Mouse (Mus musculus) neural tube, postnatal 0 days (tissue): ENCODE measurements around the gene Dgka. TPM values are rescaled to one million over a fixed set of nuclear protein-coding genes. Genes with fewer than 3 reads are reported as not detected.

Experiments
- polyA plus RNA-seq: library from polyadenylated mRNA; unstranded; fragments of >200 nt; fragmentation: Nextera tagmentation; extraction: Ambion mirVana; gene quantifications from 2 replicates; pipeline ENCODE4 v1.2.1, GENCODE M21; 2015

The Dgka gene
- 5.9 and 6.3 TPM in 2 replicates for polyA plus RNA-seq

DNA sequence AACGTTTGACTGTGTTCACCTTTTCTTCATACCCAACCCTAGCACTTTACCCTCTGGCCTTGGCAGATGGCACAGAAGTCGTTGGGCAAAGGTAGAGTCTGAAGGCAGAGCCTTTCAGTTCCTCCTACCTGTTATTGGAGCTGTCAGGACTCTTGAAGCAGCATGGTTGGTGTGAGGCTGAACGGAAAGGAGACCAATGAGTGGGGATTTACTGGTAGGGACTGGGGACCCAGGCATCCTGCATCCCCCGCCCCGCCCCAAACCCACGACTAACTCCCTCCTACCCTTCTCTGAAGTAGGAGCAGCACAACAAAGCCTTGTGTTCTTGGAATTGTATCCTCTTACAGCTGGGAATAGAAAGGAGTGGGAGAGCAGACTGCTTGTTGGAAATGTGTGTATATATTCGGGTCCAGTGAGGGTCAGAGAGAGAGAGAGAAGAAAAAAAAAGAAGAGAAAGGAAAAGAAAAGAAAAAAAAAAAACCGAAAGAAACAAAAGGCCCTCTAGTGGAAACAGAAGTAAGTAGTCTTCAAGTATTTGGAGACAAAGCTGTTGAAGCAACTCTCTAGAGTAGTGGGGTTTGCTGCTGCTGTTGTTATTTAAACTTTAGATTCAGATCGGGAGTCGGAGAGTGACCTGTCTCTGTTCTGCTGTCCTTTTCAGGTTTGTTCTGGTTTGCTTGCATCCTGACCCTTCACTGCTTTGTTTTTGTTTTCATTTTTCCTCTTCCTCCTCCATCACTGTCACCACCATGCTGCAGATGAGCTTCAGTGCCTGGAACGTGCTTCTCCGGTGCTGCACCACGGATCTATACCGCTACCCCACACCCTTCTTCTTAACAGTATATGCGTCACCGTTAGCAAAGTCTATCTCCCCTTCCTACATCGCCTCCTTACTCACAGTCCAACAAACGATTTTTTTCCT, at the start of gene Dgka:
TSS of gene Dgka (minus strand) at position 176 of the 922 bp plus-strand sequence.

DNA sequence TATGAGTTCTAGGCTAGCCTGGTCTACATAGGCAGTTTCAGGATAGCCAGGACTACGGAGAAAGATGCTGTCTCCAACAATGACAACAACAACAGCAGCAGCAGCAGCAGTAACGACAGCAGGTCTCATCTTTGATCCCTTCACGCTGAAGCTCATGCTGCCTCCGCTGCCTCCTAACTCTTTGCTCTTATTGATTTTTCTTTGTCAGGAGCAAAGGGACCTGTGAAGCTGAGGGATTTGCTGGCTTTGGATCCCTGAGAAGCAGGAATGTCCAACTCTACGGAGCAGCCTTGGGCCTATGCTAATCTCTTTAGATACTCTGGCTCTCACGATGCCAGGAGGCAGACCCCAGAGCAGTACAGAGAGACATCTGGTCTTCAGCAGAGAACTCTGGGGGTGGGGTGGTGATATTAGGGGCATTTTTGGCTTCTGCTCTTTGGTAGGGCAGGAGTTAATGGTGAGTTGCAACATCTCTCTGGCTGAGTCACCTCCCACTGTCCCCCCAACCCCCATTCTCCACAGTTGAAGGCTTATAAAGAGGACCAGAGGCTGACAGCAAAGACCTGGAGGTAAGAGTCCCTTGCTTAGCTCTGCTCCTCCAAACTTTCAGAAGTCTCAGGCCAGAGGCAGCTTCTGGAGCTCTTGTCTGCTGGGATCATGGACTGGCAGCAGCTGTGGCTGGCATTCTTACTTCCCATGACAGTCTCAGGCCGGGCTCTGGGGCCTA, 45.9 kb upstream of the Dgka start, which contains the start of gene Mmp19:
TSS of gene Mmp19 (plus strand) at position 513 of the 727 bp plus-strand sequence.

DNA sequence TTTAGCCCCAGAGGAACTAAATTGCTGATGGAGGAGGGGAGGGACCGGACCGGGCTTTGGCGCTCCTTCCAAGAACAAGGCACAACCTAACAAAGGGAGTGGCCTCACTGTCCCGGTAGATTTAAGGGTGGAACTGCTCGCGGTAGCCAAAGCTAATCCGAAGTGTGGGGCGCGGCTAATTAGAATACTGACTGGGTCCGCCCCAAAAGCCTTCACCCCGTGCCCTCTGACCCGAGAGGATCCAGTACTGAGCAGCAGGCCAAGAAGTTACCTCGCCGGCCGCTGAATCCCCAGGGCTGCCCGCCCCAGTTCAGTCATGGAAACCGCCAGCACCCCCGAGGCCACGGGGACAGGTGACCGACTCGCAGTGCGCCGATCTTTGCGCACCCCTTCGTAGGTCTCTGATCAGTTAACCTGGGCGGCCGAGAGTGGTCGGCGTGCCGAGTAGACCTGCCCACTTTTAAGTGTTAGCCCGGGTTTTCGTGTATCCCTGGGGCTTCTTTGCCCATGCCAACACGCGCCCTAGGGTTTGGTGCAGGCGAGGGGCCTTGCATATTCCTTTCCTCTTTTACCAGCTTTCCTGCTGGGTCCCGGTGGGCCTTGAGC, 3.1 kb upstream of the Dgka start, which contains the start of gene Pym1:
TSS of gene Pym1 (plus strand) at position 244 of the 606 bp plus-strand sequence.

DNA sequence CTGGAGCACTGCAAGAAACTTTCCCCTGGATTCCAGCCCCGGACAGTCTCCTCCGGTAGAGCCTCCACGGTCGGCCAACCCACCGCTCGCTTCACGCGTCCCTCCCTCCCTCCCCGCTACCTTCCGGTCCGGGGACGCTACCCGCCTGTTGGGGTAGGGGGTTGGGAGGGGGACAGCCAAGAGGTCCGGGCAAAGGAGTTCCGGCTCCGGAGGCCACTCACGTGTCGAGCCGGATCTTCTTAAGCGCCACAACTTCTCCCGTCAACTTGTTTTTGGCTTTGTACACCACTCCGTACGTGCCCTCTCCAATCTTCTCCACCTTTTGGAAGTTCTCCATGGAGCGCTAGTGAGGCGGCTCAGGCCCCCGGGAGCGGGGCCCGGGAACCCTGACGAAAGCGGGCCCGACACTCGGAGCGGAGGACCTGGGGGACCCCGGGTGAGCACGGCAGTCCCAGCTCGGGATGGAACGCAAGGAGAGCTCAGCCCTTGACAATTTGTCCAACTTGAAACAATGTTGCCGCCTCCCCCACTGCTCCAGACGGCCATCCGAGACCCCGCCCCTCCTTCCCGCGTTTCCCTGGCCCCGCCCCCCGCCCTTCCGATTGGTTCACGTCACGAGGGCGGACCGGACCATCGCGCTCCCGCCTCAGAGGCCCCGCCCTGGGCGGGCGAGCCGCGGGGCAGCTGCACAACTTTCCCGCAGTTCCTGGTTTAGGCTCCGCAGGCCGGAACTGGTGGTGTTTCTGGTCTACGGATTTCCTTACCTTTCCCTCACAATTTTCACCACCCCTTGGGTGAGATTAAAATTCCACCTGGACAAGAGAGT, 40.0 kb downstream of the Dgka start, which contains the start of gene Cdk2:
TSS of gene Cdk2 (minus strand) at position 541 of the 826 bp plus-strand sequence.

DNA sequence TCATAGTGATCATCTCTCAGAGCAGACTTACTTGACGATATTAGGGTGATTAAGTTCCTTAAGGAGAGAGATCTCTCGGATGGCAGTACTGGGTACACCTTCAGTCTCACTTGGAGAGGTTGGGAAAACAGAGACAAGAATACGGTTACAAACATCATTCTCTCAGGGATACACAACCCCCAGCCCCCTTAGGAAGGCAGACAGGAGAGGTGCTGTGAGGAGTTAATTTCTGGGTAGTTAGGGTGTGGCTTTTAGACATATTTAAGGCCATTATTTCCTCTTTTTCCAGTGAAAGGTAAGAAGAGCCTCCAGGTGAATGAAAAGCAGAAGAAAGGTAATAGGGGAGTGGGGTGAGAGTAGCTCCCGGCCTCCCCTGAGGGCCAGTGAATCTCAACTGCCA, 40.8 kb downstream of the Dgka start, which contains the start of gene Pmel:
TSS of gene Pmel (plus strand) at position 301 of the 400 bp plus-strand sequence.

DNA sequence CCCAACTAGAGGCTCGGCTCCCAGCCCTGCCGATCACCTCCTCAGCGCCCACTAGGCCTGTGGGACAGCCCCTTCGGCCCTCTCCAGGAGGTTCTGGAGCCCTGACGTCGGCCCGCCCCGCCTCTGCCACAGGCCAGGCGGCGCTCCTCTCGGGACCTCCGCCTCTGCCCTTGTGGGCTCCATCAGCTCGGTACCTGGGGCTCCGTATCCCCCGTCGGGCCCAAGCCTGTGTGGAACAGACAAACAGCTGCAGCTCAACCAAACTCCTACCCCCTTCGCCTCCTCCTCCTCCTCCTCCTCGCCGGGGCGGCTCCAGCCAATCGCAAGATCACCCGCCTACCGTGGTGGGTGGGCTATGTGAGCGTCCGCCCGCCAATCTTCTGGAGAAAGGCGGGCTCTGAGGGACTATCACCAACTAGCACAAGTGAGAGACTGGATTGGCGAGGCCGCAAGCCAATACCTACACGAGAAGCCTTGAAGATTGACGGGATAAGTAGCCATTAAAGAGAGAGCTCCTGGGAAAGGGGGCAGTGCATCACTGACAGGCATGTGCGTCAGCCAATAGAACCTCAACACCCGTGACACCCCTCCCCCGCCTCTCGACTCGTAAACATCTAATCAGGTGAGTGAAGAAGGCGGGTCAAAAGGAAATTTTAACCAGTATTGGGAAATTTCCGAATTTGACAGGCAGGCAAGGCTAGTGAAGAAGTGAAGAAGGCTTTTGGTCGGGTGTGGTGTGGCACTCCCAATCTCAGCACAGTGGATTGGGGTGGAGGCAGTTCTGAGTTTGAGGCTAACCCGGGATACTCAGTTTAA, 48.5 kb downstream of the Dgka start, which contains the start of gene Rab5b:
TSS of gene Rab5b (minus strand) at position 273 of the 816 bp plus-strand sequence.

DNA sequence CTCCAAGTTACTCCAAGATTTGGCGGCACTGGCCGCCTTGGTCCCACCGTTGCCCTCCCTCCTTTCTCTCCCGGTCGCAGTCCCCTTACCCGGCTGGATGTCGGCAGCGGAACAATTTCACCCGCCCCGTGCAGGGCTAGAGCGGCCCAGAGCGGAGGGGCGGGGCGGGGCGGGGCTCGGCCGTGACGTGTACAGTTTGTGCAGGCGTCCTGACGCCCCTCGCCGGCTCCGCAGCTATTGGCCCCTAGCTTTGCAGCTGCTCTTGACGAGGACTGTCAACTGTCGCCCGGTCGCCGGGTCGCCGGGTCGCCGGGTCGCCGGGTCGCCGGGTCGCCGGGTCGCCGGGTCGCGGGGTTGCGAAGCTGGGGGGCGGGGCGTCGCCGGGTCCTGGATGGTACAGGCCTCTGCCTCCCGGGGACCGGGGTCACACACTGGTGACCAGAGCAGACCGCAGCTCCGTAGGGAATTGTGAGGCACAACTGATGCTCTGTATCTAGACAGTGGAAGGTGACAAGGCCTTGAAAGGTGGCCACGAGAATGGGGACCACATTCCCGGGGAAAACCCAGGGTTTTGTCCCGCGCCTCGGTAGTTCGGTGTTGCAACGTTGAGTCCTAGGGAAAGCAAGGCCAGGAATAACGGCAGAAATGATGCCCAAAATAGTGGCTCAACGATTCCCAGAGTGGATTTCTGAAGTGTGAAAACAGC, 70.7 kb downstream of the Dgka start, which contains the start of gene Suox:
TSS of gene Suox (minus strand) at position 311 of the 706 bp plus-strand sequence.

Other genes with a start within 250 kb of the Dgka start
- gene Myl6b, start 246.2 kb downstream of the Dgka start, polyA plus RNA-seq, result 8.3 and 8.4 TPM in 2 replicates
- 16.5 and 17.8 TPM in 2 replicates for gene Esyt1, start 219.0 kb downstream of the Dgka start, polyA plus RNA-seq
- gene Zc3h10, start 197.1 kb downstream of the Dgka start, polyA plus RNA-seq, result 13.7 and 14.0 TPM in 2 replicates
- gene Rpl41, start 195.6 kb downstream of the Dgka start, polyA plus RNA-seq, result 2,536 and 2,780 TPM in 2 replicates
- gene Pa2g4, start 178.9 kb downstream of the Dgka start, polyA plus RNA-seq, result 97.4 and 109 TPM in 2 replicates
- 2.8 and 3.5 TPM in 2 replicates for gene Erbb3, start 155.2 kb downstream of the Dgka start, polyA plus RNA-seq
- gene Rps26, start 118.1 kb downstream of the Dgka start, polyA plus RNA-seq, result 392 and 465 TPM in 2 replicates
- gene Ikzf4, start 98.9 kb downstream of the Dgka start, polyA plus RNA-seq, result 9.8 and 13.8 TPM in 2 replicates
- 14.1 and 17.0 TPM in 2 replicates for gene Suox, start 70.8 kb downstream of the Dgka start, polyA plus RNA-seq
- gene Rab5b, start 48.6 kb downstream of the Dgka start, polyA plus RNA-seq, result 92.5 and 96.1 TPM in 2 replicates
- 1.3 and 1.7 TPM in 2 replicates for gene Pmel, start 40.7 kb downstream of the Dgka start, polyA plus RNA-seq
- gene Cdk2, start 39.8 kb downstream of the Dgka start, polyA plus RNA-seq, result 11.6 and 12.0 TPM in 2 replicates
- 42.0 and 51.6 TPM in 2 replicates for gene Pym1, start 3.0 kb upstream of the Dgka start, polyA plus RNA-seq
- 0.54 and 0.62 TPM in 2 replicates for gene Mmp19, start 46.1 kb upstream of the Dgka start, polyA plus RNA-seq
- 36.2 and 37.3 TPM in 2 replicates for gene Dnajc14, start 59.2 kb upstream of the Dgka start, polyA plus RNA-seq
- gene Tmem198b, start 59.5 kb upstream of the Dgka start, polyA plus RNA-seq, result 17.7 TPM in 2 replicates
- 109 and 119 TPM in 2 replicates for gene Sarnp, start 72.5 kb upstream of the Dgka start, polyA plus RNA-seq
- gene Ormdl2, start 76.8 kb upstream of the Dgka start, polyA plus RNA-seq, result 21.4 and 21.5 TPM in 2 replicates
- 8.7 and 9.4 TPM in 2 replicates for gene Gdf11, start 146.9 kb upstream of the Dgka start, polyA plus RNA-seq
- 386 and 425 TPM in 2 replicates for gene Cd63, start 156.1 kb upstream of the Dgka start, polyA plus RNA-seq
- gene Rdh5, start 178.0 kb upstream of the Dgka start, polyA plus RNA-seq, result 26.8 and 27.5 TPM in 2 replicates
- 278 and 288 TPM in 2 replicates for gene Bloc1s1, start 179.2 kb upstream of the Dgka start, polyA plus RNA-seq
- gene Itga7, start 189.0 kb upstream of the Dgka start, polyA plus RNA-seq, result 13.5 and 15.0 TPM in 2 replicates
- not detected in 2 replicates for gene Mettl7b, start 216.1 kb upstream of the Dgka start, polyA plus RNA-seq
- not detected in 2 replicates for gene Olfr9, start 244.6 kb upstream of the Dgka start, polyA plus RNA-seq